Mouse (Mus musculus) CH12.LX (cell line): ENCODE results near the gene Sdhaf1. TPM values are rescaled to one million over a fixed set of nuclear protein-coding genes. Genes with fewer than 3 reads are reported as not detected.

Source experiments
- DNase-seq: peaks from one replicate; pipeline ENCODE4 v3.0.0-alpha.2; 2013; ENCODE audit errors: extremely low read depth
- H3K27ac ChIP-seq: 2 replicates; pipeline ENCODE4 v1.5.1; 2012; ENCODE audit warnings: low read depth, mild to moderate bottlenecking, control low read depth, moderate library complexity; ENCODE audit not compliant: insufficient read depth
- H3K27me3 ChIP-seq: replicated peaks from 2 replicates; pipeline ENCODE3; 2012; ENCODE audit warnings: inconsistent platforms
- H3K36me3 ChIP-seq, 2 experiments: replicated peaks in 1 of 2; 2 replicates each; pipeline versions ENCODE3 to v1.6.1; 2012; ENCODE audit warnings: inconsistent platforms in 1 of 2, low read length in 1 of 2, mild to moderate bottlenecking in 1 of 2, mixed read lengths in 1 of 2, moderate library complexity in 1 of 2; ENCODE audit not compliant: control insufficient read depth in 1 of 2, insufficient read depth in 1 of 2
- H3K4me1 ChIP-seq, 2 experiments: 2 replicates each; pipeline ENCODE4 v1.6.1; 2012; ENCODE audit warnings: inconsistent platforms in 1 of 2, moderate library complexity in 1 of 2; ENCODE audit not compliant: insufficient read depth in 2 of 2, control insufficient read depth in 1 of 2
- H3K4me2 ChIP-seq: 2 replicates; pipeline ENCODE4 v1.6.1; 2012; ENCODE audit warnings: low read depth, mild to moderate bottlenecking, control low read depth; ENCODE audit not compliant: poor library complexity, insufficient read depth, severe bottlenecking
- H3K4me3 ChIP-seq, 3 experiments: fragments of 150-350 bp in 1 of 3; sonication (generic) in 1 of 3; replicated peaks in 1 of 3; 2 replicates each; pipeline versions ENCODE3 to v1.5.1; 2011 to 2012; ENCODE audit warnings: low read depth in 2 of 3, low read length in 2 of 3, mild to moderate bottlenecking in 2 of 3, moderate library complexity in 2 of 3, control low read depth in 1 of 3, improper control_type of control experiment in 1 of 3, inconsistent platforms in 1 of 3, mixed read lengths in 1 of 3; ENCODE audit not compliant: poor library complexity in 1 of 3
- H3K79me2 ChIP-seq: replicated peaks from 2 replicates; pipeline ENCODE4 v1.6.1; 2012; ENCODE audit warnings: mild to moderate bottlenecking, moderate library complexity; ENCODE audit not compliant: control insufficient read depth, poor library complexity, insufficient read depth, severe bottlenecking; ENCODE audit errors: extremely low read depth
- H3K9ac ChIP-seq: 2 replicates; pipeline ENCODE4 v1.6.1; 2012; ENCODE audit warnings: low read depth, mild to moderate bottlenecking, control low read depth, moderate library complexity; ENCODE audit not compliant: insufficient read depth
- H3K9me3 ChIP-seq: replicated peaks from 2 replicates; pipeline ENCODE3; 2012; ENCODE audit warnings: low read length, inconsistent platforms, mixed read lengths
- CHD2 ChIP-seq: IDR thresholded peaks from 2 replicates; pipeline ENCODE4 v1.6.1; 2011; ENCODE audit warnings: low read length, improper control_type of control experiment
- EP300 ChIP-seq: IDR thresholded peaks from 2 replicates; pipeline ENCODE4 v1.6.1; 2011; ENCODE audit warnings: low read length, improper control_type of control experiment
- ETS1 ChIP-seq: conservative IDR thresholded peaks from 2 replicates; pipeline ENCODE4 v1.6.1; 2012; ENCODE audit warnings: low read depth, mild to moderate bottlenecking, inconsistent platforms, low read length, improper control_type of control experiment, moderate library complexity
- GABPA ChIP-seq: IDR thresholded peaks from 2 replicates; pipeline ENCODE4 v1.6.1; 2012; ENCODE audit warnings: low read depth, low read length, improper control_type of control experiment, inconsistent platforms; ENCODE audit not compliant: insufficient replicate concordance
- IRF4 ChIP-seq: IDR thresholded peaks from 2 replicates; pipeline ENCODE4 v1.6.1; 2014; ENCODE audit warnings: low read depth, mild to moderate bottlenecking, inconsistent platforms, low read length, improper control_type of control experiment
- JUND ChIP-seq: conservative IDR thresholded peaks from 2 replicates; pipeline ENCODE4 v1.6.1; 2011; ENCODE audit warnings: low read depth, low read length, improper control_type of control experiment
- MAFK ChIP-seq: IDR thresholded peaks from 2 replicates; pipeline ENCODE4 v1.6.1; 2011; ENCODE audit warnings: low read length, improper control_type of control experiment; ENCODE audit not compliant: insufficient replicate concordance
- MAX ChIP-seq: IDR thresholded peaks from 2 replicates; pipeline ENCODE4 v1.6.1; 2011; ENCODE audit warnings: low read length, improper control_type of control experiment
- MAZ ChIP-seq: IDR thresholded peaks from 2 replicates; pipeline ENCODE4 v1.6.1; 2012; ENCODE audit warnings: low read depth, mild to moderate bottlenecking, inconsistent platforms, low read length, improper control_type of control experiment, moderate library complexity
- MYC ChIP-seq: IDR thresholded peaks from 2 replicates; pipeline ENCODE4 v1.6.1; 2011; ENCODE audit warnings: low read depth, mild to moderate bottlenecking, improper control_type of control experiment, low read length
- NELFE ChIP-seq: IDR thresholded peaks from 2 replicates; pipeline ENCODE4 v1.6.1; 2011; ENCODE audit warnings: low read depth, low read length, improper control_type of control experiment
- PAX5 ChIP-seq: IDR thresholded peaks from 2 replicates; pipeline ENCODE4 v1.6.1; 2012; ENCODE audit warnings: low read length, inconsistent platforms, mixed read lengths
- POLR2A ChIP-seq: IDR thresholded peaks from 2 replicates; pipeline ENCODE4 v1.6.1; 2011; ENCODE audit warnings: low read depth, mild to moderate bottlenecking, improper control_type of control experiment, low read length
- RCOR1 ChIP-seq: conservative IDR thresholded peaks from 2 replicates; pipeline ENCODE4 v1.6.1; 2012; ENCODE audit warnings: low read depth, mild to moderate bottlenecking, inconsistent platforms, low read length, improper control_type of control experiment
- TBP ChIP-seq: conservative IDR thresholded peaks from 2 replicates; pipeline ENCODE4 v1.6.1; 2011; ENCODE audit warnings: low read depth, low read length, improper control_type of control experiment
- UBTF ChIP-seq: IDR thresholded peaks from 2 replicates; pipeline ENCODE4 v1.6.1; 2012; ENCODE audit warnings: low read depth, mild to moderate bottlenecking, inconsistent platforms, low read length, improper control_type of control experiment, moderate library complexity
- USF1 ChIP-seq: IDR thresholded peaks from 2 replicates; pipeline ENCODE4 v1.6.1; 2014; ENCODE audit warnings: low read depth, mild to moderate bottlenecking, inconsistent platforms, low read length, improper control_type of control experiment
- USF2 ChIP-seq: conservative IDR thresholded peaks from 2 replicates; pipeline ENCODE4 v1.6.1; 2011; ENCODE audit warnings: low read depth, low read length, improper control_type of control experiment
- dilution Hi-C: fragments of 300-500 bp; cut with MboI; formaldehyde crosslinking; loops from 2 replicates; pipeline ENCODE4 v1.14.3; 2020; ENCODE audit warnings: low sequenced_read_pairs; ENCODE audit not compliant: extremely low pct_unique_long_range_greater_than_20kb, extremely low pct_ligation_motif_present
- in situ Hi-C: fragments of 300-500 bp; cut with MboI; formaldehyde crosslinking; loops from 3 replicates; pipeline ENCODE4 v1.14.3; 2019; ENCODE audit warnings: low sequenced_read_pairs, low pct_ligation_motif_present, low pct_unique_long_range_greater_than_20kb, mixed read lengths
- polyA plus RNA-seq: library from polyadenylated mRNA; unstranded; fragments of >175 nt; gene quantifications from 2 replicates; pipeline ENCODE4 v1.2.1, GENCODE M21; 2012; ENCODE audit warnings: low read depth; ENCODE audit not compliant: insufficient read length
- total RNA-seq, 2 experiments: library from RNA; depleted of rRNA; stranded (reverse); fragments of 300-350 nt in 1 of 2; fragments of >200 nt in 1 of 2; gene quantifications; 2 replicates each; pipeline ENCODE4 v1.2.3; 2012 to 2014

The Sdhaf1 gene
- total and polyA plus RNA-seq, 3 experiments: 8.8 to 18.5 (median 12.8) TPM

GRCm38 (mm10) chr7:30315559-30316529, 7.9 kb downstream of the Sdhaf1 start:
- Histone ChIP-seq H3K9me3 (no peaks in the 10 kb centered on the region), H3K4me2 (no peak overlapping the region), H3K4me3 (no peak overlapping the region), H3K27ac (no peak overlapping the region), H3K4me1 (peaks cover 3 to 8% of the 10 kb centered on the region in 2 experiments; a peak in 2 of 4 replicates), H3K9ac (no peak overlapping the region), H3K36me3 (peaks cover 17 to 92% of the 10 kb centered on the region in 2 experiments), H3K79me2 (no peaks in the 10 kb centered on the region), H3K27me3 (no peaks in the 10 kb centered on the region)
- in situ Hi-C loops (no loop called here), dilution Hi-C loops (no loop called here)
- no peak for DNase-seq
- TF ChIP-seq POLR2A (no peak), GABPA (no peak), MAFK (no peak), NELFE (no peak), JUND (no peak), MAZ (no peak), MYC (no peak), TBP (no peak), ETS1 (no peak), UBTF (no peak), MAX (no peak), USF1 (no peak), EP300 (no peak), CHD2 (no peak)

GRCm38 (mm10) chr7:30314721-30315155, 9.0 kb downstream of the Sdhaf1 start, which contains the start of gene Syne4:
TSS of gene Syne4 (plus strand) at chr7:30314807.
- Histone ChIP-seq H3K4me3 (no peak within 1 kb of the TSS), H3K36me3 (peaks cover 20 to 90% of the 10 kb centered on the region in 2 experiments), H3K9ac (no peak within 1 kb of the TSS)
- in situ Hi-C loops: no loop called here
- TF ChIP-seq NELFE (no peak), PAX5 (no peak), CHD2 (no peak), RCOR1 (no peak), IRF4 (no peak), USF2 (no peak)
- TF ChIP-seq, all 38 proteins: peak for 0
- Histone ChIP-seq H3K9me3 (no peaks in the 10 kb centered on the region), H3K4me2 (no peak within 1 kb of the TSS), H3K27me3 (no peaks in the 10 kb centered on the region), H3K27ac (no peak within 1 kb of the TSS), H3K4me1 (peaks cover 3 to 6% of the 10 kb centered on the region in 2 experiments), H3K79me2 (no peaks in the 10 kb centered on the region; the same call in 1 of the 2 replicates)
- DNase-seq: no peak
- dilution Hi-C loops: no loop called here
